Mouse (Mus musculus) lung, embryonic 14.5 days (tissue): ENCODE results near the gene Bves. TPM values are rescaled to one million over a fixed set of nuclear protein-coding genes. Genes with fewer than 3 reads are reported as not detected.

Source experiments
- ATAC-seq: fragments of 200-750 bp; cut with Nextera tagmentation; 2 replicates; pipeline ENCODE4 v1.8.0; 2017; ENCODE audit warnings: mild to moderate bottlenecking, moderate TSS enrichment, moderate library complexity; ENCODE audit not compliant: insufficient read depth
- DNase-seq: peaks from one replicate; pipeline ENCODE4 v3.0.0-alpha.2; 2015
- H3K27ac ChIP-seq: fragments of 300-500 bp; sonication (generic); 2 replicates; pipeline ENCODE4 v1.5.1; 2014; ENCODE audit warnings: low read depth, mild to moderate bottlenecking, moderate library complexity
- H3K27me3 ChIP-seq: fragments of 300-500 bp; sonication (generic); 2 replicates; pipeline ENCODE4 v1.6.1; 2014; ENCODE audit warnings: low read length, control low read depth; ENCODE audit not compliant: insufficient read depth
- H3K36me3 ChIP-seq: fragments of 300-500 bp; sonication (generic); 2 replicates; pipeline ENCODE4 v1.6.1; 2014; ENCODE audit warnings: control low read depth; ENCODE audit not compliant: insufficient read depth
- H3K4me1 ChIP-seq: fragments of 300-500 bp; sonication (generic); 2 replicates; pipeline ENCODE4 v1.6.1; 2014; ENCODE audit warnings: antibody characterized with exemption, control low read depth; ENCODE audit not compliant: insufficient read depth
- H3K4me2 ChIP-seq: fragments of 300-500 bp; sonication (generic); 2 replicates; pipeline ENCODE4 v1.6.1; 2014; ENCODE audit warnings: mild to moderate bottlenecking
- H3K4me3 ChIP-seq: fragments of 300-500 bp; sonication (generic); 2 replicates; pipeline ENCODE4 v1.5.1; 2014; ENCODE audit warnings: low read depth, low read length
- H3K9ac ChIP-seq: fragments of 300-500 bp; sonication (generic); 2 replicates; pipeline ENCODE4 v1.6.1; 2014
- H3K9me3 ChIP-seq: fragments of 300-500 bp; sonication (generic); 2 replicates; pipeline ENCODE4 v1.6.1; 2016; ENCODE audit warnings: low read depth, low read length, control low read depth
- CTCF ChIP-seq: IDR thresholded peaks from 2 replicates; pipeline ENCODE4 v1.5.1; 2016; ENCODE audit warnings: antibody characterized with exemption, low read depth
- WGBS: fragments of 180-500 bp; shearing (Covaris S2); extraction: QIAGEN DNeasy Blood & Tissue Kit; methylation state at CpG from one replicate; pipeline ENCODE4 v1.1.7; 2014; 5-methylcytosine and 5-hydroxymethylcytosine counted together
- polyA plus RNA-seq: library from polyadenylated mRNA; unstranded; fragments of >200 nt; fragmentation: Nextera tagmentation; extraction: Ambion mirVana; gene quantifications from 2 replicates; pipeline ENCODE4 v1.2.1, GENCODE M21; 2014

Gene Bves
- polyA plus RNA-seq, 1 experiment from 2014 or later = 1.2 TPM

DNA sequence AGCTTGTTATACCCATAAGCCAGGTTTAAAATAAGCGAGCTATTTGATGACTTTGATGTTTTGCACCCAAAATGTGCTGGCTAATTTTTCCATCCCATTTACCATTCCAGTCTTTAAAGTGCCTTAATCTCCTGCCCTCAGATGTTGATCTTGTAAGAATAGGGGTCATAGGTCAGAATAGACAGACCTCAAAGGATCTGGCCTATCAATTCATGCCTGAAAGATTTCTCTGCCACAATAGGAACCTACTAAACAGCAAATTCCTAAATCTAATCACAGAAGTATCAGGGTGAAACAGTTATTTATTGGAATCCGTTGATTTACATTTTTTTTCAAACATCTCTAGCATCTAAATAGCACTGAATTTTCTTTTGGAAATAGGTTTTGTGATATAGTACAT is 76.2 kb downstream of the Bves start:
- Histone ChIP-seq H3K4me1 (no peaks in the 10 kb centered on the region), H3K27me3 (no peaks in the 10 kb centered on the region), H3K4me2 (no peak overlapping the region), H3K36me3 (no peaks in the 10 kb centered on the region), H3K9me3 (no peaks in the 10 kb centered on the region), H3K4me3 (no peak overlapping the region), H3K27ac (no peak overlapping the region), H3K9ac (no peak overlapping the region)
- DNase-seq = no peak
- no peak for ATAC-seq
- WGBS = 61% methylated on average over 2 of the region's 2 CpGs
- TF ChIP-seq CTCF = no peak

DNA sequence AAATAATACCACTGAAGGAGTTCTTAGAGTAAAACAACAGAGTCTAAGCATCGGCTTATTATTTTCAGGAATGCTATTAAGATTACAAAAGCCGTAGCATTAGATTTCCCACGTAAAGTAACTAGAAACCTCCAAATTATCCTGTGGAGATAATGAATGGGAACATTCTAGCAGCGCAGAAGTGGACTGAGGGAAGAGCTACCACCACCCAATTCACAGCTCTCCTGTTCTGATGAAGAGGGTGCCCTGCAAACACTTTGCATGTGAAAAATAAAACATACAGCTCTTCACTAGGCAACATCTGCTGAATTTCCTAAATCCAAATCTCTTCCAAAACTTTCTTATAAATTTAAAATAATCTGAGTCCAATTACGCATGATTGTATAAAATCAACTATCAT is 76.6 kb downstream of the Bves start:
- Histone ChIP-seq H3K4me2 (no peak overlapping the region), H3K27ac (no peak overlapping the region), H3K36me3 (no peaks in the 10 kb centered on the region), H3K4me3 (no peak overlapping the region), H3K4me1 (no peaks in the 10 kb centered on the region), H3K9ac (no peak overlapping the region), H3K9me3 (no peaks in the 10 kb centered on the region), H3K27me3 (no peaks in the 10 kb centered on the region)
- no peak for DNase-seq
- ATAC-seq = no peak
- no peak for TF ChIP-seq CTCF
- 67% methylated on average over 5 of the region's 5 CpGs for WGBS

Other genes with a start within 250 kb of the Bves start
- gene Popdc3, start 157.7 kb upstream of the Bves start, polyA plus RNA-seq = 0.45 and 0.99 TPM in 2 replicates
- 0.99 and 1.6 TPM in 2 replicates for gene Lin28b, start 150.6 kb downstream of the Bves start, polyA plus RNA-seq
- 19.3 and 23.6 TPM in 2 replicates for gene Hace1, start 242.1 kb downstream of the Bves start, polyA plus RNA-seq